Mouse (Mus musculus) liver, embryonic 14.5 days (tissue): ENCODE data around the gene Dynlt1c.
"Not testable (repeated sequence)": the region's sequence is repeated elsewhere in the genome, so short reads cannot be mapped to it uniquely, and the experiment has no call there.

ENCODE experiments used
- CTCF ChIP-seq: IDR thresholded peaks from 2 replicates; pipeline ENCODE4 v1.5.1; 2016; ENCODE audit warnings: antibody characterized with exemption, low read depth, control low read depth
- EP300 ChIP-seq: IDR thresholded peaks from 2 replicates; pipeline ENCODE4 v1.6.1; 2016; ENCODE audit warnings: antibody characterized with exemption, low read depth

- not testable (repeated sequence) for TF ChIP-seq CTCF, EP300
Measured at GRCm38 (mm10) chr17:6601204-6601911, at the start of gene Dynlt1c.
